Mouse (Mus musculus): ENCODE data around the gene Tubgcp4. TPM values are rescaled to one million over a fixed set of nuclear protein-coding genes. Genes with fewer than 3 reads are reported as not detected.
"Not testable (repeated sequence)": the region's sequence is repeated elsewhere in the genome, so short reads cannot be mapped to it uniquely, and the experiment has no call there.

Tubgcp4 gene
- polyA plus RNA-seq (2015; fragmentation: Nextera tagmentation; extraction: Ambion mirVana), result 38.2 and 44.2 TPM in 2 replicates

DNA sequence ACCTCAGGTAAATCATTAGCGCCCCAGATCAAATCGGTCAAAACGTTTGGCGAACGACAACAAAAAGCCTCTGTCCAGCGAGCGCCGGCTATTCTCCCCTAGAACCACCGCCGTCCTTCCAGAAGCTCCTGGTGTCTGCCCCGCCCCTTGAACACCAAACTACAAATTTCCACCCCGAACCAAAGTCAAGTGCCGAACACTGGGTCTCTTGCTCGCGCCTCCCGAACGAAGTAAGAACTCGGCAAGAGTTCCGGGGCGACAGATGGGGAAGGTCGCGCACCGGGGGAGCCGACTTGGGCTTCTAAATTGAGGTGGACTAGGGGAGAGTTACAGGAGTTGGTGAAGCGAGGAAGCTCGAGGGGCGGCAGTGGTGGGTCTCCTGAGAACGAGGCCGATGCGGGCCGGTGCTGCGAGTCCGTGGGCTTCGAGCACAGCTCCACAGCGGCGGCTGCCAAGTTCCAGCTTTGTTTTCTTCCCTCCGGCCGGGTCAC, at the start of gene Tubgcp4:
Gene Tubgcp4, plus strand, starts transcription at position 174 of the 491 bp plus-strand sequence.
- under 1% methylated on average over 38 of the region's 38 CpGs for WGBS
- Histone ChIP-seq H3K4me3 (replicated peaks) (peak within 1 kb of the TSS; percentile 85), H3K9ac (peak within 1 kb of the TSS; percentile 89), H3K36me3 (peaks cover 3% of the 10 kb centered on the region; the same call in 1 of the 2 replicates), H3K27ac (peak within 1 kb of the TSS; percentile 89), H3K4me2 (replicated peaks) (peak within 1 kb of the TSS; percentile 77), H3K4me1 (replicated peaks) (peaks cover 13% of the 10 kb centered on the region), H3K9me3 (no peaks in the 10 kb centered on the region), H3K27me3 (replicated peaks) (no peaks in the 10 kb centered on the region)
- ATAC-seq, result peak; percentile 69

DNA sequence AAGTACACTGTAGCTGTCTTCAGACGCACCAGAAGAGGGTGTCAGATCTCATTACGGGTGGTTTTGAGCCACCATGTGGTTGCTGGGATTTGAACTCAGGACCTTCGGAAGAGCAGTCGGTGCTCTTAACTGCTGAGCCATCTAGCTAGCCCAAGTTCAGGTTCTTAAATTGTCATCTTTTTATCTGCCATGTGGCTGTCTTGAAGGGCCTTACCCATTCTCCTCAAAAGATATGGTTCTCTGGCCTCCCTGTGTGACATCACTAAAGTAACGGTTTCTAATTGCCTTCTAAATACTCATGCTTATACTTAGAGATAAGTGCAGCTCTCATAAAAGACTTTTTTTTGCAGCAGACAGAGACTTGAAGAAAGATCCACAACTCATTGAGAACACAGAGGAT, 44.2 kb upstream of the Tubgcp4 start:
- H3K4me1 ChIP-seq (replicated peaks); H3K9ac ChIP-seq; H3K27ac ChIP-seq; H3K4me2 ChIP-seq (replicated peaks); H3K9me3 ChIP-seq; H3K4me3 ChIP-seq (replicated peaks); H3K27me3 ChIP-seq (replicated peaks); H3K36me3 ChIP-seq; ATAC-seq: not testable (repeated sequence)
- WGBS, result 91% methylated on average over 5 of the region's 5 CpGs

DNA sequence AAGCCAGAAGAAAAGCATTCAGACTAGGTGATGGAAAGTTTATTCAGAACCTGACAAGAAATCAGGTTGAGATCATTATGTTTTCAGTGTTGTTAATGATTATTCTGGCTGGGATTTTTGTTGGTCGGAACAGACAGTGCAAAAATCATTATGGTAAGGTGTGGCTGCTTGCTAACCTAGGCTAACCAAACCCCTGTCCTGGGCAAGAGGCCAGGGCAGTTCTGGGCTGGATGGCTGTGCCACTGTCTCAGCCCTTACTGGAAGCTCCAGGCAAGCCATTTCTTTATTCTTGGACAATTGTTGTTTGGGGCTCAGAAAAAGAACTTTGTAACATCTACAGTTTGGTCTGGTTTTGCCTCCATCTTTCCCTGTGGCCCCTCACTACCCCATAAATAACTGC, 42.9 kb upstream of the Tubgcp4 start:
- no peak overlapping the region for H3K27ac ChIP-seq
- no peaks in the 10 kb centered on the region for H3K9me3 ChIP-seq
- no peak overlapping the region for H3K4me2 ChIP-seq (replicated peaks)
- H3K36me3 ChIP-seq, result no peaks in the 10 kb centered on the region
- H3K9ac ChIP-seq, result no peak overlapping the region
- H3K4me1 ChIP-seq (replicated peaks), result no peaks in the 10 kb centered on the region
- WGBS, result 60% methylated on average over 1 of the region's 1 CpGs
- H3K27me3 ChIP-seq (replicated peaks), result no peaks in the 10 kb centered on the region
- H3K4me3 ChIP-seq (replicated peaks), result no peak overlapping the region
- no peak for ATAC-seq

DNA sequence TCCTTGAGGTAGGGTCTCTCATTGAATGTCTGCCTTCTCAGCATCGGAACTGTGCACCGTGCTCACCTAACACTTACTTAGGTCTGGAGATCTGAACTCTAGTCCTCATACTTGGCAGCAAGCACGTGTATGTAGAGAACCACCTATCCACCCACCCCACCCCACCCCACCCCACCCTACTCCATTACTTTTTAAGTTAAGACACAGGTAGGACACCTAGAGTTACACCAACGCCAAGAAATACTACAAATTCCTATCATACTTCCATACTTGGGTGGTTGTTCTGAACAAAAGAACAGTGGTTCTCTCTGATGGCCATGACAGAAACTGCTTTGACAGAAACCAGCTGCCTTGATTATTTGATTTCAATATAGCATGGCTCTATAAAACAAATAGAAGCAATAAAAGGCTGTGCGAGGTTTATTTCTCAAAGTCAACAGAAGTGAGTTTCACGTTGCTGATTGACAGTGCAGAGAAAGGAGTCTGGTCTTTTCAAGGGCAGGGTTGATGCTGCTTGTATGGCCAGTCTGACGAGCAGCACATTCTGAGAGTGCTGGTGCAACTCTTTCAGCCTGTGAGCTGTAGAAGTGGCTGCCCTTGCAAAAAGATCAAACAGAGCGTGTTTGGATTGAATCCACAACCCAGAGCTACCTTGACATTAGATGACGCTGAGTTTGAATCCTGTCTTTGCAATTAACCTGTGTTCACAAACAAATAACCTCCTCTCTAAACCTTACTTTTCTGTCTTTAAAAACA, 41.4 kb upstream of the Tubgcp4 start:
- no peaks in the 10 kb centered on the region for H3K27me3 ChIP-seq (replicated peaks)
- no peaks in the 10 kb centered on the region for H3K4me1 ChIP-seq (replicated peaks)
- H3K4me2 ChIP-seq (replicated peaks), result no peak overlapping the region
- H3K9ac ChIP-seq, result no peak overlapping the region
- H3K9me3 ChIP-seq, result no peaks in the 10 kb centered on the region
- no peak for ATAC-seq
- H3K36me3 ChIP-seq, result no peaks in the 10 kb centered on the region
- H3K4me3 ChIP-seq (replicated peaks), result no peak overlapping the region
- 56% methylated on average over 9 of the region's 9 CpGs for WGBS
- H3K27ac ChIP-seq, result no peak overlapping the region

DNA sequence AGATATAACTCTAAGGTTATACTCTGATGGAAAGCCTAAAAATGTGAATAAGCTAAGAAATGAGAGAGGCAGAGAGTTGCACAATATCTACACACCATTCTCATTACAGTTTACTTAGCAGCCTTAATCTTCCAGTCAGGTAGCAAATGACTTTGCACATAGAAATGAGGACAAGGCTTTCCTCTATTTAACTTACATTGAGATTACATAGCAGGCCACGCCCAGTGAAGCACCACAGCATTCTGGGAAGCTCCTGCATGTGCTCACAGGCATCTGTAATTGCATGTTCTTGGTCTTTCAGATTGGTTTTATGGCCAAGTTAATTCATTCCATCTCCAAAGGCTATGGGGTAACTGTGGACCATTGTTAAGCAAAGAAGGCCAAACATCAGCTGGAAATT, 37.6 kb upstream of the Tubgcp4 start:
- H3K4me3 ChIP-seq (replicated peaks), result no peak overlapping the region
- H3K36me3 ChIP-seq, result no peaks in the 10 kb centered on the region
- no peak overlapping the region for H3K9ac ChIP-seq
- WGBS, result 67% methylated on average over 1 of the region's 1 CpGs
- no peaks in the 10 kb centered on the region for H3K4me1 ChIP-seq (replicated peaks)
- no peak overlapping the region for H3K27ac ChIP-seq
- H3K27me3 ChIP-seq (replicated peaks), result no peaks in the 10 kb centered on the region
- H3K4me2 ChIP-seq (replicated peaks), result no peak overlapping the region
- no peak for ATAC-seq
- H3K9me3 ChIP-seq, result no peaks in the 10 kb centered on the region

DNA sequence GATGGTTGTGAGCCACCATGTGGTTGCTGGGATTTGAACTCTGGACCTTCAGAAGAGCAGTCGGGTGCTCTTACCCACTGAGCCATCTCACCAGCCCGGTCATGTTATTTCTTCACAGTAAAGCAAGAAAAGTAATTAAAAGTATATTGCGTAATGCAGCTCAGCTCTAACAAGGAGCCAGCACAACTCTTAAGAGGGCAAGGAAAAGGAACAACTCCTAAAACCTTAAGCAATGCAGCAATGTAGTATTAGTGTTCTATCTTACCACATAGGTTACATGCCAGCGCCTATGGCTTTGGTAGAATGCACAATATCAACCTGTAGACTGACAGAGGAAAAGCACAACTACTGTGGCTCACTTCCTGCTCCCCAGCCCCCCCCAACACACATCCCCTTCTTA, 33.1 kb upstream of the Tubgcp4 start:
- no peaks in the 10 kb centered on the region for H3K27me3 ChIP-seq (replicated peaks)
- H3K9me3 ChIP-seq, result no peaks in the 10 kb centered on the region
- ATAC-seq, result no peak
- no peak overlapping the region for H3K9ac ChIP-seq
- H3K27ac ChIP-seq, result no peak overlapping the region
- H3K4me2 ChIP-seq (replicated peaks), result no peak overlapping the region
- WGBS, result 93% methylated on average over 4 of the region's 4 CpGs
- H3K4me1 ChIP-seq (replicated peaks), result peaks cover 13% of the 10 kb centered on the region
- H3K4me3 ChIP-seq (replicated peaks), result no peak overlapping the region
- peaks cover 8% of the 10 kb centered on the region; the same call in 1 of the 2 replicates for H3K36me3 ChIP-seq

DNA sequence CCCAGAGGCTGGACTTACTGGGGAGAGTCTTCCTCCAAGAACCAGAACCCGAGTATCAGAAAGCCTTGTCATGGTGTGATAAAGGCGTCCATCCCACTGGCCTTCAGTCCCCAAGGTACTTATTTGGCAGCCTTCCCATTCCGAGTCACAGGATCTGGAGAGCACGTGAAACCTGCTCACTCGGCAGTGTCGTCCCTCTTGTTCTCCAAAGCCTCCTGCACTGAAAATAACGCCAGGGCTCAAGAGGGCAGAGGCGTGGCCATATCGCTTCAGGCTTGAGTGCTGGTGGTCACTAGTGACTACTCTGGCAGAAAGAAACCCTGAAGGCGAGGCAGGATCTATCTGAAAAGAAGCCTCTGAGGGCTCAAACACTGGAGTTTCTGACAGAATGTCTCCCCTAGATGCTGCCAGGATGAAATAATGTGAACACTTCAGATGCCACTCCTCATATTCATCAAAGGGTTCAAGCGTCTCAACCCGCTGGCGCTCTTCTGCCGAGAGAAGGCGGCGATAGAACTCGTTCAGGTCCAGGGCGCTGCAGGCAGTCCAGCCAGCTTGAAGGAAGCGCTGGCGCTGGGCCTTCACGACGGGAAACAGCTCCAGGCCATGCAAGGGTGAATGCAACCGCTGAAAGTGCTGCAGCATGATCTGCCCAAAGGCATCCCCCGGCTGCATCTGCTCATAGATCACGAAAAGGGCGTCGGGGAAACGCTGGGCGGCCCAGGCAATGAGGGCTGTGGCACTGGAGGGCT, 31.0 kb upstream of the Tubgcp4 start:
- ATAC-seq, result peak; percentile 1; the same call in 1 of the 2 replicates
- H3K9ac ChIP-seq, result peak overlapping the region; percentile 68
- H3K27ac ChIP-seq, result peak overlapping the region; percentile 97
- peak overlapping the region; percentile 60 for H3K4me3 ChIP-seq (replicated peaks)
- H3K4me2 ChIP-seq (replicated peaks), result peak overlapping the region; percentile 88
- H3K36me3 ChIP-seq, result peaks cover 8% of the 10 kb centered on the region; the same call in 1 of the 2 replicates
- H3K9me3 ChIP-seq, result no peaks in the 10 kb centered on the region
- H3K27me3 ChIP-seq (replicated peaks), result no peaks in the 10 kb centered on the region
- peaks cover 13% of the 10 kb centered on the region for H3K4me1 ChIP-seq (replicated peaks)
- WGBS, result 46% methylated on average over 29 of the region's 29 CpGs

DNA sequence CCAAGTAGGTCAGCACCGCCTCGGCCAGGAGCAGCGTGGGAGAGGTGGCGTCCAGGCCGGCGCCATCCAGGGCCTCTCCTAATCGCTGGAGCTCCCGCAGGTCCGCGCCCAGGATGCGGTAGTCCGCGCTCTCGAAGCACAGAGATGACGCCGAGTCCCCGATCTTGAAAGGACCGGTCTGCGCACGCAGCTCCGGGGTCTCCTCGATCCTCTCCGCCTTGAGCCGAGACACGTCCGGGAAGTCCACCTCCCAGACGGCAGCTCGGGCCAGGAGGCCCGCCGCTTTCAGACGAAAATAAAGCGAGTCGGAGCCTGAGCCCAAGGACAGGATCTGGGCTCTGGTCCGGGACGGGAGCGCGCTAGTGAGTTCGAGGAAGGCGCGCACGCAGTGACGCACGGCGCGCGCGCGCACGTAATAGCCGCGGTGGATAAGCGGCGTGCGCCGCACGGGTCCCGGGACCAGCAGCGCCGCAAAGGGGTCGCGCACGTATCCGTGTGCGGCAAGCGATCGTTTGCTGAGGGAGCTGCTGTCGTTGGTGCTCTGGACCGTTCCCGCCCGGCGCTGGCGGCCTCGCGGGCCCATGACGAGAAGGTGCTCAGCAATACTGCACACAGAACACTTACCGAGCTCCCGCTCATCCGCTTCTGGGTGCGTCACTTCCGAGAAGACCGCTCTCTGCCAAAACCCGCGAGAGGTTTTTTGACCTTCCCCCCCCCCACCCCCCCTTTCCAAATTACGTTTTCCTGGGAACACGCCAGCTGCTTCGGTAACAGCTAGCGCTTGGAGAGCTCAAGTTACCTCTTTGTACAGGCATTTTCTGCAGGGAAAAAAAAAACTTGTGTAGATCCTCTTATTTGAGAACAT, 30.2 kb upstream of the Tubgcp4 start, which contains the start of the genes Adal and Lcmt2:
Gene Adal, plus strand, starts transcription at position 411 of the 865 bp plus-strand sequence.
Gene Lcmt2, minus strand, starts transcription at position 636 of the 865 bp plus-strand sequence.
- Histone ChIP-seq H3K4me2 (replicated peaks) (peak within 1 kb of the TSS; percentile 88), H3K27me3 (replicated peaks) (no peaks in the 10 kb centered on the region), H3K36me3 (peaks cover 8% of the 10 kb centered on the region; the same call in 1 of the 2 replicates), H3K9ac (peak within 1 kb of the TSS; percentile 68), H3K4me3 (replicated peaks) (peak within 1 kb of the TSS; percentile 60), H3K4me1 (replicated peaks) (peaks cover 13% of the 10 kb centered on the region), H3K9me3 (no peaks in the 10 kb centered on the region), H3K27ac (peak within 1 kb of the TSS; percentile 97)
- WGBS, result under 1% methylated on average over 87 of the region's 87 CpGs
- ATAC-seq, result peak; percentile 97

DNA sequence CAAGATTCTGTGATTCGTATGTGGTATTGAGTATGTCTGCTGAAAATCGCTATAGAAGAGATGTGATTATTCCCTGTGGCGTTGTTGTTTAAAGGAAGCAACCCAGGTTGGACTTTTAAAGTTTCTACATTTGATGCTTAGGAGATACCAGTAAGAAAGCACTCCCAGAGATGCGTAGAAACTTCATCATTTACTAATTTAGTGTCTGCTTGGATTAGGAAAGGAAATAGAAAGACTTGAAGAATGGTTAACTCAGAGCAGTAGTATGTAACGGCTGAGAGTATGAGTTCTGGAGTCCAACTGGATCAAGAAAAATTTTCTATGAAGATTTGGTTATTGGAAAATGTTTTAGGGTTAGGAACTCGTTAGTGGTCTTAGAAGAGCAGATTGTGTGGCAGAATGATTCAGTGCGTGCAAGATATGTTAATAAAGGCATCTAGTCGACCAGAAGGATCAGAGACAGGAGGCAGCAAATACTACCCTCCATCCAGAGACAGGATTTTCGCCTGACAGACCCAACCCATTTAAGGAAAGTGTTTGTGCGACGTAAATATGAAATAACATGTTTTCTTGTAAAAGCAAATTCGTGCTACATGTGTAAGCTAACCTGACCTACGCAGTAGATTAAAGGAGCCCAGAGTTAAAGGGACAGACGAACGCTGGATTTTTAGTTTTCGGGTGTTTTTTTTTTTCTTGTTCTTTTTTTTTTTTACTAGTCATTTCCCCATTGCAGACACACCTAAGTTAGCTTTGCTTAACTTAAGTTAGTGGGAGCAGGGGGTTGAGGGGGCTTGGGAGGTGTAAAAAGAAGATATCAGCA, 29.0 kb upstream of the Tubgcp4 start:
- peak overlapping the region; percentile 60 for H3K4me3 ChIP-seq (replicated peaks)
- 65% methylated on average over 16 of the region's 16 CpGs for WGBS
- no peaks in the 10 kb centered on the region for H3K27me3 ChIP-seq (replicated peaks)
- H3K4me1 ChIP-seq (replicated peaks), result peaks cover 13% of the 10 kb centered on the region
- H3K27ac ChIP-seq, result peak overlapping the region; percentile 97; the same call in 1 of the 2 replicates
- peak overlapping the region; percentile 68 for H3K9ac ChIP-seq
- ATAC-seq, result no peak
- peak overlapping the region; percentile 88 for H3K4me2 ChIP-seq (replicated peaks)
- H3K36me3 ChIP-seq, result peaks cover 8% of the 10 kb centered on the region; the same call in 1 of the 2 replicates
- H3K9me3 ChIP-seq, result no peaks in the 10 kb centered on the region

DNA sequence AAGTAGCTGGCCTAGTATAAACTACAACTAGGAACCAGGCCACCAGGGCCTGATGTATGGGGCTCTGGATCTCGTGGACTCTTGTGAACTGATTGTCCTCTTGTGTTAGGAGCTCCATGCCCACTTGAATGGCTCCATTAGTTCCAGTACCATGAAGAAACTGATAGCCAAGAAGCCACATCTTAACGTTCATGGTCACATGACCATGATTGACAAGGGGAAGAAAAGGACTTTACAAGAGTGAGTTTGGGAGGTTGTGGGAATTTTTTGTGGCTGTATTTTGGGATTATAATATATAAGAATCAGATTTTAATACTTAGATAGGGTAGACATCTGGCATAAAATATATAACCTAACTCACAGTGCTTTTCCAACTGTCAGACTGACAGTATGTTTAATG, 28.0 kb upstream of the Tubgcp4 start:
- no peaks in the 10 kb centered on the region for H3K9me3 ChIP-seq
- no peaks in the 10 kb centered on the region for H3K27me3 ChIP-seq (replicated peaks)
- ATAC-seq, result no peak
- no peak overlapping the region for H3K4me3 ChIP-seq (replicated peaks)
- H3K36me3 ChIP-seq, result peaks cover 8% of the 10 kb centered on the region; the same call in 1 of the 2 replicates
- H3K9ac ChIP-seq, result no peak overlapping the region
- no peak overlapping the region for H3K27ac ChIP-seq
- H3K4me1 ChIP-seq (replicated peaks), result peaks cover 13% of the 10 kb centered on the region
- H3K4me2 ChIP-seq (replicated peaks), result no peak overlapping the region
- 87% methylated on average over 2 of the region's 2 CpGs for WGBS

DNA sequence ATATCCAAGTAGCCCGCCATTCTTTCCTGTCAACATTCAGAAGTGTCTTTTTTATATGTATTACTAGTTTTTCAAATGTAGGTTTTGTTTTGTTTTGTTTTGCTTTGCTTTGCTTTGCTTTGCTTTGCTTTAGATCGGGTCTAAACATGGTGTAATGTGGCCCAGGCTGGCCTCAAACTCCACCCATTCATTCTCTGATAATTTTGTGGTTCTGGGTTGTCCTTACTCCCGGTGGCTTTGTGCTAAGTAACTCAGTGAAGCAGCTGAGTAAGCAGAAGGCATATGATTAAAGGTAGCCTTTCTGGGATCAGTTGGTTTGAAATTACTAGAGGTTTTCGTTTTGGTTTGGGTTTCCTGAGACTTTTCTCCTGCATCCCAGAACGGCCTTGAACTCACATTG, 20.8 kb upstream of the Tubgcp4 start:
- no peak overlapping the region for H3K4me3 ChIP-seq (replicated peaks)
- ATAC-seq, result no peak
- no peak overlapping the region for H3K9ac ChIP-seq
- H3K9me3 ChIP-seq, result no peaks in the 10 kb centered on the region
- no peak overlapping the region for H3K27ac ChIP-seq
- no peaks in the 10 kb centered on the region for H3K27me3 ChIP-seq (replicated peaks)
- 86% methylated on average over 5 of the region's 5 CpGs for WGBS
- H3K4me1 ChIP-seq (replicated peaks), result no peaks in the 10 kb centered on the region
- peaks cover 12% of the 10 kb centered on the region for H3K36me3 ChIP-seq
- H3K4me2 ChIP-seq (replicated peaks), result no peak overlapping the region
